Comparison of ENCODE assay signal across 8 mouse cellular contexts in genomic region chr9:65346476-65347111, GRCm38 (mm10). TPM values are rescaled to one million over a fixed set of nuclear protein-coding genes. Genes with fewer than 3 reads are reported as not detected.
DNase-seq lines count a peak whose midpoint lies in the region; ATAC-seq and TF ChIP-seq lines count a peak whose summit lies in the region.

No protein-coding gene starts in this region.

- H3K4me1 ChIP-seq in cortical plate, adult 2 months (ENCODE audit: control insufficient read depth, insufficient read depth, low read length): peaks cover 3% of the 10 kb centered on the region
- no peaks in the 10 kb centered on the region; the same call in 1 of the 2 replicates for H3K4me1 ChIP-seq in intestine, postnatal 0 days (replicated peaks; ENCODE audit: control insufficient read depth, insufficient read depth, low read length)
- peaks cover 13% of the 10 kb centered on the region for H3K4me1 ChIP-seq in limb, embryonic 13.5 days
- H3K4me1 ChIP-seq in midbrain, embryonic 13.5 days (replicated peaks): peaks cover 33% of the 10 kb centered on the region

- H3K4me3 ChIP-seq in cortical plate, adult 2 months (ENCODE audit: insufficient read depth, low read length): peak overlapping the region; percentile 34
- peak overlapping the region; percentile 89 for H3K4me3 ChIP-seq in intestine, postnatal 0 days (ENCODE audit: low read depth, low read length)
- peak overlapping the region; percentile 100 for H3K4me3 ChIP-seq in limb, embryonic 13.5 days
- H3K4me3 ChIP-seq in midbrain, embryonic 13.5 days (replicated peaks): peak overlapping the region; percentile 100

- H3K9ac ChIP-seq in intestine, postnatal 0 days (ENCODE audit: low read depth, low read length): peak overlapping the region; percentile 99
- peak overlapping the region; percentile 98 for H3K9ac ChIP-seq in limb, embryonic 13.5 days
- peak overlapping the region; percentile 97 for H3K9ac ChIP-seq in midbrain, embryonic 13.5 days (replicated peaks)

- no peaks in the 10 kb centered on the region for H3K36me3 ChIP-seq in intestine, postnatal 0 days (ENCODE audit: control insufficient read depth, insufficient read depth)
- H3K36me3 ChIP-seq in limb, embryonic 13.5 days: no peaks in the 10 kb centered on the region
- H3K36me3 ChIP-seq in midbrain, embryonic 13.5 days: no peaks in the 10 kb centered on the region

- no peaks in the 10 kb centered on the region for H3K27me3 ChIP-seq in intestine, postnatal 0 days (replicated peaks; ENCODE audit: control insufficient read depth, insufficient read depth, low read length)
- H3K27me3 ChIP-seq in limb, embryonic 13.5 days: no peaks in the 10 kb centered on the region
- H3K27me3 ChIP-seq in midbrain, embryonic 13.5 days: no peaks in the 10 kb centered on the region

- TF ChIP-seq POLR2A in cortical plate, adult 2 months (IDR thresholded peaks at IDR 0.05; ENCODE audit: extremely low read depth, insufficient read depth, low read length): 0 out of 2 replicates have a peak, but pooled peaks have one; percentile 10

- H3K27ac ChIP-seq in cortical plate, adult 2 months (ENCODE audit: insufficient read depth, low read length): no peak overlapping the region
- peak overlapping the region; percentile 100 for H3K27ac ChIP-seq in intestine, postnatal 0 days (ENCODE audit: low read depth, low read length)
- H3K27ac ChIP-seq in limb, embryonic 13.5 days: peak overlapping the region; percentile 93
- peak overlapping the region; percentile 96 for H3K27ac ChIP-seq in midbrain, embryonic 13.5 days

- DNase-seq in urinary bladder, adult 2 months (ENCODE audit: low spot score): peak; percentile 58
- DNase-seq in urinary bladder, postnatal 10 days (ENCODE audit: low spot score): no peak
- DNase-seq in gastrocnemius, postnatal 25 days: peak; percentile 26
- DNase-seq in spleen, adult 12 weeks (ENCODE audit: low spot score): peak; percentile 53

- H3K9me3 ChIP-seq in intestine, postnatal 0 days (ENCODE audit: control insufficient read depth): 0 out of 2 replicates have a peak, but pooled peaks cover 4% of the 10 kb centered on the region
- no peaks in the 10 kb centered on the region for H3K9me3 ChIP-seq in limb, embryonic 13.5 days
- no peaks in the 10 kb centered on the region for H3K9me3 ChIP-seq in midbrain, embryonic 13.5 days

- peak; percentile 80 for ATAC-seq in intestine, postnatal 0 days
- ATAC-seq in limb, embryonic 13.5 days (ENCODE audit: low FRiP score, low read depth): peak; percentile 74
- ATAC-seq in midbrain, embryonic 13.5 days: peak; percentile 81

- peak overlapping the region; percentile 92 for H3K4me2 ChIP-seq in intestine, postnatal 0 days (replicated peaks; ENCODE audit: low read depth)
- H3K4me2 ChIP-seq in limb, embryonic 13.5 days (replicated peaks): peak overlapping the region; percentile 81
- H3K4me2 ChIP-seq in midbrain, embryonic 13.5 days (replicated peaks): peak overlapping the region; percentile 98

- WGBS in intestine, postnatal 0 days: under 1% methylated on average over 77 of the region's 77 CpGs
- WGBS in limb, embryonic 13.5 days: under 1% methylated on average over 75 of the region's 77 CpGs
- under 1% methylated on average over 77 of the region's 77 CpGs for WGBS in midbrain, embryonic 13.5 days

- TF ChIP-seq CTCF in cortical plate, adult 2 months (IDR thresholded peaks at IDR 0.05; ENCODE audit: extremely low read depth, insufficient read depth, low read length): no peak
- TF ChIP-seq CTCF in intestine, postnatal 0 days (IDR thresholded peaks at IDR 0.05; ENCODE audit: low read depth): 0 out of 2 replicates have a peak, but pooled peaks have one; percentile 5

RNA-seq across cellular contexts. Expression of gene Pdcd7, which starts 0.7 kb away (rescaled TPM):
- polyA plus RNA-seq in urinary bladder, adult 2 months (2012; rRNA removed): 12.9 and 14.4 TPM in 2 replicates
- 16.1 and 16.9 TPM in 2 replicates for polyA plus RNA-seq in cortical plate, adult 2 months (2012; rRNA removed)
- 10 to 100 TPM; 10.1 to 12.7 TPM for total RNA-seq in gastrocnemius, postnatal 25 days (2021)
- polyA plus RNA-seq in intestine, postnatal 0 days (2015; fragmentation: Nextera tagmentation; extraction: Ambion mirVana): 6.5 and 7.7 TPM in 2 replicates
- 10.4 and 10.6 TPM in 2 replicates for polyA plus RNA-seq in limb, embryonic 13.5 days (2015; fragmentation: Nextera tagmentation; extraction: Ambion mirVana)
- polyA plus RNA-seq in midbrain, embryonic 13.5 days (2015; fragmentation: Nextera tagmentation; extraction: Ambion mirVana): 7.5 and 7.6 TPM in 2 replicates

RNA-seq across cellular contexts. Expression of gene Ubap1l, which starts 14.2 kb away (rescaled TPM):
- polyA plus RNA-seq in urinary bladder, adult 2 months (2012; rRNA removed): 0.55 and 0.87 TPM in 2 replicates
- polyA plus RNA-seq in cortical plate, adult 2 months (2012; rRNA removed): 6.5 and 7.7 TPM in 2 replicates
- under 1 TPM; 0.20 to 0.64 TPM for total RNA-seq in gastrocnemius, postnatal 25 days (2021)
- 0.14 and 0.21 TPM in 2 replicates for polyA plus RNA-seq in intestine, postnatal 0 days (2015; fragmentation: Nextera tagmentation; extraction: Ambion mirVana)
- polyA plus RNA-seq in limb, embryonic 13.5 days (2015; fragmentation: Nextera tagmentation; extraction: Ambion mirVana): 0.42 and 0.49 TPM in 2 replicates
- polyA plus RNA-seq in midbrain, embryonic 13.5 days (2015; fragmentation: Nextera tagmentation; extraction: Ambion mirVana): 1.2 and 2.2 TPM in 2 replicates

RNA-seq across cellular contexts. Expression of gene Kbtbd13, which starts 44.9 kb away (rescaled TPM):
- polyA plus RNA-seq in urinary bladder, adult 2 months (2012; rRNA removed): 1.4 and 1.5 TPM in 2 replicates
- polyA plus RNA-seq in cortical plate, adult 2 months (2012; rRNA removed): 0.17 and 0.34 TPM in 2 replicates
- total RNA-seq in gastrocnemius, postnatal 25 days (2021): 10 to 100 TPM; 10.3 to 11.6 TPM
- polyA plus RNA-seq in intestine, postnatal 0 days (2015; fragmentation: Nextera tagmentation; extraction: Ambion mirVana): 3.9 and 5.0 TPM in 2 replicates
- 1.4 and 1.6 TPM in 2 replicates for polyA plus RNA-seq in limb, embryonic 13.5 days (2015; fragmentation: Nextera tagmentation; extraction: Ambion mirVana)
- 0.39 and 0.44 TPM in 2 replicates for polyA plus RNA-seq in midbrain, embryonic 13.5 days (2015; fragmentation: Nextera tagmentation; extraction: Ambion mirVana)

RNA-seq across cellular contexts. Expression of gene Rasl12, which starts 51.7 kb away (rescaled TPM):
- 25.6 and 28.8 TPM in 2 replicates for polyA plus RNA-seq in urinary bladder, adult 2 months (2012; rRNA removed)
- 4.4 and 4.8 TPM in 2 replicates for polyA plus RNA-seq in cortical plate, adult 2 months (2012; rRNA removed)
- total RNA-seq in gastrocnemius, postnatal 25 days (2021): 1 to 10 TPM; 3.1 to 4.4 TPM
- polyA plus RNA-seq in intestine, postnatal 0 days (2015; fragmentation: Nextera tagmentation; extraction: Ambion mirVana): 5.4 and 6.2 TPM in 2 replicates
- 9.7 and 11.1 TPM in 2 replicates for polyA plus RNA-seq in limb, embryonic 13.5 days (2015; fragmentation: Nextera tagmentation; extraction: Ambion mirVana)
- polyA plus RNA-seq in midbrain, embryonic 13.5 days (2015; fragmentation: Nextera tagmentation; extraction: Ambion mirVana): 6.2 TPM in 2 replicates

RNA-seq across cellular contexts. Expression of gene Clpx, which starts 52.5 kb away (rescaled TPM):
- polyA plus RNA-seq in urinary bladder, adult 2 months (2012; rRNA removed): 23.9 and 25.2 TPM in 2 replicates
- polyA plus RNA-seq in cortical plate, adult 2 months (2012; rRNA removed): 19.2 and 19.9 TPM in 2 replicates
- 10 to 100 TPM; 44.9 to 60.0 TPM for total RNA-seq in gastrocnemius, postnatal 25 days (2021)
- polyA plus RNA-seq in intestine, postnatal 0 days (2015; fragmentation: Nextera tagmentation; extraction: Ambion mirVana): 28.2 and 30.5 TPM in 2 replicates
- 62.3 and 66.2 TPM in 2 replicates for polyA plus RNA-seq in limb, embryonic 13.5 days (2015; fragmentation: Nextera tagmentation; extraction: Ambion mirVana)
- 42.5 and 44.1 TPM in 2 replicates for polyA plus RNA-seq in midbrain, embryonic 13.5 days (2015; fragmentation: Nextera tagmentation; extraction: Ambion mirVana)

Comparison
In these comparisons a context has a peak if more than half of its experiments do, and no peak if none do; other contexts are left out.
1. H3K4me3 ChIP-seq: peak in every context shown above with its lines; median percentile 100 in limb, embryonic 13.5 days; 100 in midbrain, embryonic 13.5 days; 89 in intestine, postnatal 0 days; 34 in cortical plate, adult 2 months.